Mouse (Mus musculus) layer of hippocampus, adult 18-20 months (tissue): ENCODE data around the gene Hspbp1. TPM values are rescaled to one million over a fixed set of nuclear protein-coding genes. Genes with fewer than 3 reads are reported as not detected.
A peak's percentile ranks its signal among the peaks of the same experiment; 100 is the strongest.

Experiments used
- DNase-seq, 2 experiments: peaks; one replicate each; pipeline ENCODE4 v3.0.0; 2022; ENCODE audit warnings: low spot score in 2 of 2
- total RNA-seq, 2 experiments: library from RNA; stranded (reverse); gene quantifications; 2 replicates each; pipeline ENCODE4 v1.2.3; 2021

Hspbp1 gene
- total RNA-seq, 2 experiments from 2014 or later: 82.7 to 92.4 TPM

GRCm38 (mm10) chr7:4641155-4641554 is 43.7 kb downstream of the Hspbp1 start:
- DNase-seq: no peak

- DNase-seq: no peak
Measured at GRCm38 (mm10) chr7:4636179-4636578, 48.7 kb downstream of the Hspbp1 start.

- no peak for DNase-seq
Measured at GRCm38 (mm10) chr7:4631031-4631430, 53.8 kb downstream of the Hspbp1 start, which contains the start of gene Tmem86b. Gene Tmem86b (minus strand): TSS chr7:4631422.

GRCm38 (mm10) chr7:4630198-4630597 is 54.7 kb downstream of the Hspbp1 start:
- DNase-seq: no peak

- no peak for DNase-seq
Measured at GRCm38 (mm10) chr7:4629586-4629985, 55.3 kb downstream of the Hspbp1 start.

GRCm38 (mm10) chr7:4625928-4626327 is 58.9 kb downstream of the Hspbp1 start:
- no peak for DNase-seq

- DNase-seq: no peak
Measured at GRCm38 (mm10) chr7:4624343-4624742, 60.5 kb downstream of the Hspbp1 start.

GRCm38 (mm10) chr7:4623544-4624189 is 61.2 kb downstream of the Hspbp1 start:
- DNase-seq: peak in 1 of 2 experiments; percentile 62

GRCm38 (mm10) chr7:4619979-4620378 is 64.9 kb downstream of the Hspbp1 start:
- DNase-seq: no peak

- DNase-seq: no peak
Measured at GRCm38 (mm10) chr7:4613740-4614403, 71.0 kb downstream of the Hspbp1 start.

- DNase-seq: no peak
Measured at GRCm38 (mm10) chr7:4612956-4613355, 71.9 kb downstream of the Hspbp1 start.

GRCm38 (mm10) chr7:4612386-4612785 is 72.5 kb downstream of the Hspbp1 start:
- DNase-seq: no peak

GRCm38 (mm10) chr7:4611921-4612341 is 72.9 kb downstream of the Hspbp1 start:
- DNase-seq: no peak

GRCm38 (mm10) chr7:4611511-4611910 is 73.4 kb downstream of the Hspbp1 start:
- no peak for DNase-seq

Other genes starting within 250 kb of the Hspbp1 start
- gene Rdh13, start 239.4 kb downstream of the Hspbp1 start, total RNA-seq: 10 to 100 TPM; 30.1 to 31.2 TPM
- 1 to 10 TPM; 7.0 to 9.8 TPM for gene Eps8l1, start 224.4 kb downstream of the Hspbp1 start, total RNA-seq
- 100 to 1,000 TPM; 148 to 153 TPM for gene Ppp1r12c, start 183.4 kb downstream of the Hspbp1 start, total RNA-seq
- 1 to 10 TPM; 1.7 to 3.0 TPM for gene Tnnt1, start 168.7 kb downstream of the Hspbp1 start, total RNA-seq
- gene Tnni3, start 160.8 kb downstream of the Hspbp1 start, total RNA-seq: 1 to 10 TPM in 1 of 2 experiments, under 1 TPM in 1; 0.54 to 1.3 TPM
- under 1 TPM; 0.74 to 0.81 TPM for gene Dnaaf3, start 152.6 kb downstream of the Hspbp1 start, total RNA-seq
- gene Syt5, start 137.5 kb downstream of the Hspbp1 start, total RNA-seq: 100 to 1,000 TPM; 211 to 233 TPM
- under 1 TPM; 0.38 to 0.50 TPM for gene Ptprh, start 81.0 kb downstream of the Hspbp1 start, total RNA-seq
- gene Tmem86b, start 53.6 kb downstream of the Hspbp1 start, total RNA-seq: 10 to 100 TPM; 15.1 to 15.9 TPM
- 100 to 1,000 TPM; 127 TPM for gene Ppp6r1, start 26.0 kb downstream of the Hspbp1 start, total RNA-seq
- 100 to 1,000 TPM; 368 to 369 TPM for gene Brsk1, start 5.5 kb upstream of the Hspbp1 start, total RNA-seq
- under 1 TPM; 0.10 to 0.15 TPM for gene Tmem150b, start 40.2 kb upstream of the Hspbp1 start, total RNA-seq
- 10 to 100 TPM; 28.3 to 30.3 TPM for gene Kmt5c, start 55.0 kb upstream of the Hspbp1 start, total RNA-seq
- 1 to 10 TPM; 9.0 to 9.6 TPM for gene Cox6b2, start 68.0 kb upstream of the Hspbp1 start, total RNA-seq
- not detected for gene Fam71e2, start 86.2 kb upstream of the Hspbp1 start, total RNA-seq
- gene Il11, start 97.8 kb upstream of the Hspbp1 start, total RNA-seq: under 1 TPM; 0.15 to 0.27 TPM
- not detected for gene Tmem190, start 97.9 kb upstream of the Hspbp1 start, total RNA-seq
- 1 to 10 TPM; 2.8 to 2.9 TPM for gene Tmem238, start 104.6 kb upstream of the Hspbp1 start, total RNA-seq
- gene Rpl28, start 107.8 kb upstream of the Hspbp1 start, total RNA-seq: 100 to 1,000 TPM; 474 to 485 TPM
- 100 to 1,000 TPM; 102 to 121 TPM for gene Ube2s, start 127.5 kb upstream of the Hspbp1 start, total RNA-seq
- gene Shisa7, start 159.6 kb upstream of the Hspbp1 start, total RNA-seq: 100 to 1,000 TPM; 150 to 162 TPM
- 1 to 10 TPM; 4.4 to 6.3 TPM for gene Isoc2b, start 185.2 kb upstream of the Hspbp1 start, total RNA-seq
- gene Isoc2a, start 192.1 kb upstream of the Hspbp1 start, total RNA-seq: 10 to 100 TPM; 14.9 to 15.9 TPM
- under 1 TPM in 1 of 2 experiments, not detected in 1; 0.25 TPM for gene Gm36210, start 221.4 kb upstream of the Hspbp1 start, total RNA-seq
- gene Zfp628, start 230.1 kb upstream of the Hspbp1 start, total RNA-seq: 10 to 100 TPM; 13.9 to 15.1 TPM
- 100 to 1,000 TPM; 114 to 119 TPM for gene Nat14, start 237.0 kb upstream of the Hspbp1 start, total RNA-seq
- gene Ssc5d, start 240.7 kb upstream of the Hspbp1 start, total RNA-seq: 1 to 10 TPM; 1.8 to 2.6 TPM